Mouse (Mus musculus) lung, adult 2 months (tissue): ENCODE data around the gene Kcnj2.

Source experiments
- CTCF ChIP-seq: fragments of 200-500 bp; IDR thresholded peaks from 2 replicates; pipeline ENCODE4 v1.5.1; 2011; ENCODE audit warnings: mild to moderate bottlenecking, low read length, control low read depth; ENCODE audit not compliant: insufficient read depth
- POLR2A ChIP-seq: fragments of 200-500 bp; IDR thresholded peaks from 2 replicates; pipeline ENCODE4 v1.6.1; 2011; ENCODE audit warnings: low read depth, mild to moderate bottlenecking, control low read depth, low read length, borderline replicate concordance; ENCODE audit errors: extremely low read depth

- no peak for TF ChIP-seq CTCF
- no peak for TF ChIP-seq POLR2A
Observed at GRCm38 (mm10) chr11:111022681-111023281, 43.2 kb upstream of the Kcnj2 start.
